Mouse (Mus musculus) ES-E14 (cell line): ENCODE data around the gene Gm8909.
"Not testable (repeated sequence)": the region's sequence is repeated elsewhere in the genome, so short reads cannot be mapped to it uniquely, and the experiment has no call there.

Source experiments
- HCFC1 ChIP-seq: IDR thresholded peaks from 2 replicates; pipeline ENCODE4 v1.6.1; 2012; ENCODE audit warnings: low read length, inconsistent platforms, borderline replicate concordance; ENCODE audit not compliant: insufficient read depth
- MAFK ChIP-seq: IDR thresholded peaks from 2 replicates; pipeline ENCODE4 v1.6.1; 2014; ENCODE audit warnings: mild to moderate bottlenecking, low read depth, low read length, inconsistent platforms; ENCODE audit not compliant: insufficient read depth
- ZC3H11A ChIP-seq: IDR thresholded peaks from 2 replicates; pipeline ENCODE4 v1.6.1; 2012; ENCODE audit warnings: low read depth, mild to moderate bottlenecking, inconsistent platforms, low read length, borderline replicate concordance
- ZNF384 ChIP-seq: IDR thresholded peaks from 2 replicates; pipeline ENCODE4 v1.6.1; 2012; ENCODE audit warnings: low read depth, low read length, inconsistent platforms

GRCm38 (mm10) chr17:36120839-36121238 lies 47.5 kb downstream of the Gm8909 start:
- not testable (repeated sequence) for TF ChIP-seq ZNF384, MAFK, HCFC1, ZC3H11A
